Mouse (Mus musculus) lung, embryonic 15.5 days (tissue): ENCODE measurements around the gene Dio1. TPM values are rescaled to one million over a fixed set of nuclear protein-coding genes. Genes with fewer than 3 reads are reported as not detected.
A peak's percentile ranks its signal among the peaks of the same experiment; 100 is the strongest.

Experiments used
- ATAC-seq: fragments of 200-750 bp; cut with Nextera tagmentation; 2 replicates; pipeline ENCODE4 v1.8.0; 2017; ENCODE audit warnings: moderate number of reproducible peaks, borderline replicate concordance; ENCODE audit not compliant: low FRiP score, low TSS enrichment; ENCODE audit errors: extremely low read depth
- H3K27ac ChIP-seq: fragments of 300-500 bp; sonication (generic); 2 replicates; pipeline ENCODE4 v1.5.1; 2015; ENCODE audit warnings: moderate library complexity, mild to moderate bottlenecking, inconsistent platforms
- H3K27me3 ChIP-seq: fragments of 300-500 bp; sonication (generic); 2 replicates; pipeline ENCODE4 v1.6.1; 2015; ENCODE audit warnings: inconsistent platforms
- H3K36me3 ChIP-seq: fragments of 300-500 bp; sonication (generic); 2 replicates; pipeline ENCODE4 v1.6.1; 2015; ENCODE audit warnings: inconsistent platforms
- H3K4me1 ChIP-seq: fragments of 300-500 bp; sonication (generic); 2 replicates; pipeline ENCODE4 v1.6.1; 2015; ENCODE audit warnings: inconsistent platforms
- H3K4me2 ChIP-seq: fragments of 300-500 bp; sonication (generic); 2 replicates; pipeline ENCODE4 v1.6.1; 2015; ENCODE audit warnings: inconsistent platforms, mild to moderate bottlenecking, moderate library complexity
- H3K4me3 ChIP-seq: fragments of 300-500 bp; sonication (generic); 2 replicates; pipeline ENCODE4 v1.5.1; 2015; ENCODE audit warnings: mild to moderate bottlenecking, inconsistent platforms
- H3K9ac ChIP-seq: fragments of 300-500 bp; sonication (generic); 2 replicates; pipeline ENCODE4 v1.6.1; 2015; ENCODE audit warnings: inconsistent platforms
- H3K9me3 ChIP-seq: fragments of 300-500 bp; sonication (generic); 2 replicates; pipeline ENCODE4 v1.6.1; 2016; ENCODE audit warnings: inconsistent platforms
- WGBS: fragments of 180-500 bp; shearing (Covaris S2); methylation state at CpG from one replicate; pipeline ENCODE4 v1.1.7; 2015; 5-methylcytosine and 5-hydroxymethylcytosine counted together
- polyA plus RNA-seq: library from polyadenylated mRNA; unstranded; fragments of >200 nt; fragmentation: Nextera tagmentation; extraction: Ambion mirVana; gene quantifications from 2 replicates; pipeline ENCODE4 v1.2.1, GENCODE M21; 2015

Gene Dio1
- polyA plus RNA-seq, 1 experiment from 2014 or later = 0.25 TPM

DNA sequence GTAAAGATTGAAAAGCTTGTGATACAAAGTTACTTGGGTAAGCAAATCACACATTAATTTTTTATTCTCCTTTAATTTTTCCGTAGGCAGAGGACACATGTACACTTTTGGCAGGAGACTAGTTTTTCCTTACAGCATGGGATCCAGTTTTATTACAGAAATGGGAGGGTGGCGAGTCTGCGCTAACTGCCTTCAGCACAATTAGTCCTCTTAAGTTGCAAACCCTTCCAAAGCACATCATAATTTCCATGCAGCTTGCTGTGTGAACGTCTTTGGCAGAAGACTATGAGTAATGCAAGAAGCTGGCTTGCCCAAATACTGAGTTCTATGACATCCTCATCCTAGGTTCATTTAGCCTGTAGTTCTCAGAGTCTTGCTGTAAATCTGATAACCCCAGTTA is 33.3 kb downstream of the Dio1 start:
- Histone ChIP-seq H3K27ac (no peak overlapping the region), H3K27me3 (no peaks in the 10 kb centered on the region), H3K4me3 (no peak overlapping the region), H3K4me1 (no peaks in the 10 kb centered on the region), H3K9me3 (no peaks in the 10 kb centered on the region), H3K4me2 (no peak overlapping the region), H3K9ac (no peak overlapping the region), H3K36me3 (0 out of 2 replicates have a peak, but pooled peaks cover 4% of the 10 kb centered on the region)
- 66% methylated on average over 4 of the region's 4 CpGs for WGBS
- no peak for ATAC-seq

DNA sequence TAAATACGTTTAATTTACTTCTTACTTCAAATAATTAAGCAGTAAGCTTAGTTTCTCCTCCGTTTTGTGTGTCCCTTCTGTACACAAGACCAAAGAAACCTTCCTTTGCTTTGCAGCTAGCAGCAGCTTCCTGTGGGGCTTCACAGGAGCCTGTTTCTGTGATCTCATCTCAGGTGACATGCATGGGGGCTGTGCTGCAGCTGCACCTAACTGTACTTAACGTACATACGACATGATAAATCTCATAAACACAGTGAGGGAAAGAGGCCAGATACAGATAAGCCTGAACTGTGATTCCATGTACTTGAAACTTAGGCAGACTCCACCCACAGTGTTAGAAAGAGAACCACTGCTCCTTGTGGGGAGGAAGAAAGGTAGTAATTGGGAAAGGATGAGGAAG is 47.0 kb downstream of the Dio1 start:
- peaks cover 2% of the 10 kb centered on the region; the same call in 1 of the 2 replicates for H3K36me3 ChIP-seq
- H3K9ac ChIP-seq = no peak overlapping the region
- ATAC-seq = no peak
- no peak overlapping the region for H3K4me2 ChIP-seq
- H3K27ac ChIP-seq = no peak overlapping the region
- H3K4me1 ChIP-seq = no peaks in the 10 kb centered on the region
- H3K9me3 ChIP-seq = no peaks in the 10 kb centered on the region
- H3K4me3 ChIP-seq = no peak overlapping the region
- H3K27me3 ChIP-seq = no peaks in the 10 kb centered on the region
- 31% methylated on average over 4 of the region's 4 CpGs for WGBS

DNA sequence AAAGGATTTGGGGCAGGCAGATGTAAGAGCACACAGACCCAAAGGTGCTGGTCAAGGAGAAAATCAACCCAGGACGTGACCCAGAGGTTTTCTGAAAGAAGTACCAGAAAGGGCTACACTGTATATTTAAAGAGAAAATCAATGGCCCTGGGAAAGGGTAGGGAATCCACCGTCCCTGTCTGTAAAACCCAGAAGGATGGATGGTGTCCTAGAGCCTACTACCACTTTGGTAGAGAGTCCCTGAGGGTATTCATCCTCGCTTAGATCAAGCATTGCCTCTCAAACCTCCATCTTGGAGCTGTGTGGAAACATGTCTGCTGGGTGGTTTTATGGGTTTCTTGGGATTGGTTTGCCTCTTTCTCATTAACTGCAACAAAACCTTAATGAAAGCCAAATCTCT is 52.6 kb downstream of the Dio1 start:
- Histone ChIP-seq H3K4me2 (peak overlapping the region; percentile 60), H3K9ac (peak overlapping the region; percentile 76), H3K36me3 (no peaks in the 10 kb centered on the region), H3K27ac (peak overlapping the region; percentile 87; the same call in 1 of the 2 replicates), H3K27me3 (no peaks in the 10 kb centered on the region), H3K9me3 (no peaks in the 10 kb centered on the region), H3K4me3 (peak overlapping the region; percentile 88), H3K4me1 (peaks cover 30% of the 10 kb centered on the region)
- ATAC-seq = no peak
- WGBS = 29% methylated on average over 3 of the region's 3 CpGs

- ATAC-seq = peak; percentile 98
- Histone ChIP-seq H3K9ac (peak within 1 kb of the TSS; percentile 76), H3K27me3 (no peaks in the 10 kb centered on the region), H3K4me1 (peaks cover 37% of the 10 kb centered on the region), H3K4me3 (peak within 1 kb of the TSS; percentile 88), H3K27ac (peak within 1 kb of the TSS; percentile 87), H3K36me3 (no peaks in the 10 kb centered on the region), H3K4me2 (peak within 1 kb of the TSS; percentile 79), H3K9me3 (no peaks in the 10 kb centered on the region)
- WGBS = under 1% methylated on average over 99 of the region's 101 CpGs
These were observed 53.6 kb downstream of the Dio1 start, which contains the start of the genes Lrrc42 and Hspb11 for GRCm38 (mm10) chr4:107253125-107254091. Lrrc42 (minus strand) TSS chr4:107253532. Hspb11 (plus strand) TSS chr4:107253593.

DNA sequence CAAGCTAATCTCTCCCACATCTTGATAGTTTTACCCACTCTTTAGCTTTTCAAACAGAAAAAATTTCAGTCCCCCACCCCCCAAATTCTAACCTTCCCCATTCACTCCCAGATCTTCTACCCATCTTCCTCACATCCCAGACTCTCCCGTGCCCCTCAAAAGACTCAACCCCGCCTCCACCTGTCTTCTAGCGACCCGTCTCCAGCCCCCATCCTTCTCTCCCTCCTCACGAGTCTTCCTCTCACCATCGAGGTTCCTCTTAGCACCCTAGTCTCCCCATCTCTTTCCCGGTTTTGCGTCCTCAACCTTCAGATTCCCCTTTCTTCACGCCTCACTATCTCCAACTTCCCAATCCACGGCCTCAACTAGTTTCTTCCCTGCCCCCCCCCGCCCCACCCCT is 54.4 kb downstream of the Dio1 start:
- peaks cover 43% of the 10 kb centered on the region for H3K4me1 ChIP-seq
- no peaks in the 10 kb centered on the region for H3K9me3 ChIP-seq
- H3K4me3 ChIP-seq = peak overlapping the region; percentile 88
- no peaks in the 10 kb centered on the region for H3K27me3 ChIP-seq
- H3K4me2 ChIP-seq = peak overlapping the region; percentile 79
- ATAC-seq = no peak
- no peaks in the 10 kb centered on the region for H3K36me3 ChIP-seq
- WGBS = 1% methylated on average over 11 of the region's 11 CpGs
- H3K27ac ChIP-seq = peak overlapping the region; percentile 87
- peak overlapping the region; percentile 76 for H3K9ac ChIP-seq

- Histone ChIP-seq H3K36me3 (no peaks in the 10 kb centered on the region), H3K27me3 (no peaks in the 10 kb centered on the region), H3K4me1 (peaks cover 64% of the 10 kb centered on the region), H3K27ac (0 out of 2 replicates have a peak overlapping the region, but pooled peaks have one; percentile 10), H3K9me3 (no peaks in the 10 kb centered on the region), H3K4me3 (no peak overlapping the region), H3K9ac (no peak overlapping the region), H3K4me2 (no peak overlapping the region)
- WGBS = 16% methylated on average over 4 of the region's 4 CpGs
- no peak for ATAC-seq
These were observed 56.5 kb downstream of the Dio1 start for GRCm38 (mm10) chr4:107250494-107250893.

- Histone ChIP-seq H3K9me3 (no peaks in the 10 kb centered on the region), H3K36me3 (no peaks in the 10 kb centered on the region), H3K27ac (peak overlapping the region; percentile 27; the same call in 1 of the 2 replicates), H3K4me3 (no peak overlapping the region), H3K9ac (no peak overlapping the region), H3K27me3 (no peaks in the 10 kb centered on the region), H3K4me1 (peaks cover 70% of the 10 kb centered on the region), H3K4me2 (no peak overlapping the region)
- WGBS = 23% methylated on average over 2 of the region's 2 CpGs
- ATAC-seq = no peak
These were observed 57.5 kb downstream of the Dio1 start for GRCm38 (mm10) chr4:107249471-107249870.

- H3K4me2 ChIP-seq = no peak overlapping the region
- no peaks in the 10 kb centered on the region for H3K9me3 ChIP-seq
- H3K9ac ChIP-seq = no peak overlapping the region
- peaks cover 4% of the 10 kb centered on the region; the same call in 1 of the 2 replicates for H3K36me3 ChIP-seq
- peaks cover 67% of the 10 kb centered on the region for H3K4me1 ChIP-seq
- no peaks in the 10 kb centered on the region for H3K27me3 ChIP-seq
- H3K4me3 ChIP-seq = no peak overlapping the region
- H3K27ac ChIP-seq = no peak overlapping the region
- WGBS = 83% methylated on average over 3 of the region's 3 CpGs
- no peak for ATAC-seq
These were observed 58.9 kb downstream of the Dio1 start for GRCm38 (mm10) chr4:107248061-107248460.

- ATAC-seq = no peak
- peaks cover 61% of the 10 kb centered on the region for H3K4me1 ChIP-seq
- WGBS = 65% methylated on average over 9 of the region's 9 CpGs
- H3K9me3 ChIP-seq = no peaks in the 10 kb centered on the region
- no peak overlapping the region for H3K4me3 ChIP-seq
- H3K36me3 ChIP-seq = peaks cover 10% of the 10 kb centered on the region; the same call in 1 of the 2 replicates
- no peak overlapping the region for H3K9ac ChIP-seq
- H3K27me3 ChIP-seq = no peaks in the 10 kb centered on the region
- no peak overlapping the region for H3K4me2 ChIP-seq
- no peak overlapping the region; the same call in 1 of the 2 replicates for H3K27ac ChIP-seq
These were observed 59.9 kb downstream of the Dio1 start for GRCm38 (mm10) chr4:107247110-107247509.

- Histone ChIP-seq H3K27ac (peak overlapping the region; percentile 55; the same call in 1 of the 2 replicates), H3K9me3 (no peaks in the 10 kb centered on the region), H3K4me1 (peaks cover 54% of the 10 kb centered on the region), H3K9ac (no peak overlapping the region), H3K4me2 (no peak overlapping the region), H3K36me3 (peaks cover 19% of the 10 kb centered on the region; the same call in 1 of the 2 replicates), H3K27me3 (no peaks in the 10 kb centered on the region), H3K4me3 (no peak overlapping the region)
- WGBS = 37% methylated on average over 1 of the region's 1 CpGs
- no peak for ATAC-seq
These were observed 60.9 kb downstream of the Dio1 start for GRCm38 (mm10) chr4:107246040-107246439.

- no peaks in the 10 kb centered on the region for H3K27me3 ChIP-seq
- no peaks in the 10 kb centered on the region for H3K9me3 ChIP-seq
- peak; percentile 35; the same call in 1 of the 2 replicates for ATAC-seq
- peaks cover 26% of the 10 kb centered on the region for H3K36me3 ChIP-seq
- peak overlapping the region; percentile 41 for H3K27ac ChIP-seq
- no peak overlapping the region for H3K4me2 ChIP-seq
- H3K4me3 ChIP-seq = no peak overlapping the region
- H3K4me1 ChIP-seq = peaks cover 50% of the 10 kb centered on the region
- 38% methylated on average over 2 of the region's 2 CpGs for WGBS
- no peak overlapping the region for H3K9ac ChIP-seq
These were observed 61.6 kb downstream of the Dio1 start for GRCm38 (mm10) chr4:107245368-107245767.
